Mouse (Mus musculus) cerebellum, adult 2 months (tissue): ENCODE results near the gene 4933407L21Rik. TPM values are rescaled to one million over a fixed set of nuclear protein-coding genes. Genes with fewer than 3 reads are reported as not detected.

Experiments used
- DNase-seq, 2 experiments: peaks; one replicate each; pipeline ENCODE4 v3.0.0; 2021
- H3K27ac ChIP-seq: fragments of 200-500 bp; 2 replicates; pipeline ENCODE4 v1.5.1; 2012; ENCODE audit warnings: low read length, control low read depth, inconsistent platforms; ENCODE audit not compliant: insufficient read depth
- H3K27me3 ChIP-seq: fragments of 200-500 bp; 2 replicates; pipeline ENCODE4 v1.6.1; 2012; ENCODE audit warnings: inconsistent platforms, mild to moderate bottlenecking, low read length, moderate library complexity; ENCODE audit not compliant: control insufficient read depth, insufficient read depth
- H3K4me1 ChIP-seq: fragments of 200-500 bp; 2 replicates; pipeline ENCODE4 v1.6.1; 2011; ENCODE audit warnings: low read length; ENCODE audit not compliant: control insufficient read depth, insufficient read depth
- H3K4me3 ChIP-seq: fragments of 200-500 bp; replicated peaks from 2 replicates; pipeline ENCODE3; 2011; ENCODE audit warnings: mild to moderate bottlenecking, low read depth, low read length, control low read depth; ENCODE audit not compliant: insufficient read depth
- CTCF ChIP-seq: fragments of 200-500 bp; IDR thresholded peaks from 2 replicates; pipeline ENCODE4 v1.5.1; 2011; ENCODE audit warnings: low read depth, mild to moderate bottlenecking, control low read depth, low read length, moderate library complexity, borderline replicate concordance; ENCODE audit not compliant: insufficient read depth
- POLR2A ChIP-seq: fragments of 200-500 bp; IDR thresholded peaks from 2 replicates; pipeline ENCODE4 v1.6.1; 2011; ENCODE audit warnings: low read length, control low read depth, borderline replicate concordance; ENCODE audit not compliant: insufficient read depth
- WGBS: fragments of 180-500 bp; shearing (Covaris S2); methylation state at CpG from one replicate; pipeline ENCODE4 v1.1.7; 2018; 5-methylcytosine and 5-hydroxymethylcytosine counted together
- polyA plus RNA-seq: library from polyadenylated mRNA; depleted of rRNA; stranded (reverse); fragments of >200 nt; gene quantifications from 2 replicates; pipeline ENCODE4 v1.2.3, GENCODE M21; 2012; rRNA removed

4933407L21Rik gene
- 4.3 and 5.3 TPM in 2 replicates for polyA plus RNA-seq

- no peaks in the 10 kb centered on the region for H3K27me3 ChIP-seq
- TF ChIP-seq CTCF = no peak
- TF ChIP-seq POLR2A = no peak
- 27% methylated on average over 4 of the region's 4 CpGs for WGBS
- H3K27ac ChIP-seq = peak within 1 kb of the TSS; percentile 68; the same call in 1 of the 2 replicates
- peak; percentile 11 to 52 for DNase-seq
- H3K4me3 ChIP-seq = no peak within 1 kb of the TSS
- H3K4me1 ChIP-seq = peaks cover 3% of the 10 kb centered on the region; the same call in 1 of the 2 replicates
Observed at GRCm38 (mm10) chr1:85928057-85928687, at the start of gene 4933407L21Rik. Gene 4933407L21Rik, plus strand, starts transcription at chr1:85928483.

DNA sequence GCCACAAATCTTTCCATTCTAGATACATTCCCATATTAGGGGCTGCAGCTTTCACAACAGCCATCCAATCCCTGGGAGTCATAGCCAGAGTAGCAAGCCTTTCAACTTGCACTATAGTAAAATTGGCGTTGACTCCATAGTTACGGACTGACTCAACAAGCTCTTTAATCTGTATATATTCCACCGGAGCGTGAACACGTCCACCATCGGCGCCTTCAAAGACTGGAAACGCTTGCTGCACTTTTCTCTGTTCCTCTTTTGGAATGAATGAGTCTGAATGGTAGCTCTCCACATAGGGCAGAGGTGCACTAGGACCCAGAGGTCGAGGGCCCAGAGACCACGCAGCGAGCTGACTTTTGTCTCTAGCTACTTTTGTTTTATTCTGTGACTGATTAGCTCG is 46.3 kb upstream of the 4933407L21Rik start:
- no peak overlapping the region for H3K4me3 ChIP-seq
- no peak for DNase-seq
- no peaks in the 10 kb centered on the region for H3K4me1 ChIP-seq
- no peaks in the 10 kb centered on the region for H3K27me3 ChIP-seq
- 90% methylated on average over 12 of the region's 12 CpGs for WGBS
- H3K27ac ChIP-seq = no peak overlapping the region
- TF ChIP-seq CTCF (no peak), POLR2A (no peak)

- H3K27me3 ChIP-seq = no peaks in the 10 kb centered on the region
- TF ChIP-seq CTCF (no peak), POLR2A (no peak)
- WGBS = 93% methylated on average over 7 of the region's 7 CpGs
Observed at GRCm38 (mm10) chr1:85887221-85887620, 41.1 kb upstream of the 4933407L21Rik start.

DNA sequence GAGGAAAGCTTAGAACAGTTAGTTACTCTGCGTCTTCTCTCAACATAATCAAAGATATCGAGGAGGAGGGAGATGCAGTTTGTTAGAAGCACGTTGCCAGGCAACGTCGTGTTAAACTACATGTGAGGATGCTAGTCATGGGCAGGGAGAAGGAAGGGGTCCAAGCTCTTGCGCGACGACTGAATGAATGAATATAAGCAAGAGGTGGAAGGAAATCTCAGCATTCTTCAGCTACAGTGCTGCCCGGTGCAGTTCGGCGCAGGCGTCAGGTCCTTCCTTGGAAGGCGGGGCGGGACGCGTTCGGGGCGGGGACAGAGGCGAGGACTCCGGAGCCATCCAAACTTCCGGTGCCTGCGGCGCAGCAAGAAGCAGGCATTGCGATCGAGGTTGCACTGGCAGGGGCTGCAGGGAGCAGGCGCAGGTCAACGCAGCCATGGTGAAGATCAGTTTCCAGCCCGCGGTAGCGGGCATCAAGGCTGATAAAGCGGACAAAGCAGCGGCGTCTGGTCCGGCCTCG is 34.0 kb upstream of the 4933407L21Rik start, which contains the start of gene Itm2c:
Gene Itm2c (plus strand): TSS at position 51 of the 517 bp plus-strand sequence.
- H3K27ac ChIP-seq = peak within 1 kb of the TSS; percentile 67
- peak within 1 kb of the TSS; percentile 89 for H3K4me3 ChIP-seq
- H3K27me3 ChIP-seq = no peaks in the 10 kb centered on the region
- peak; percentile 90 to 92 for DNase-seq
- H3K4me1 ChIP-seq = peaks cover 26% of the 10 kb centered on the region
- TF ChIP-seq POLR2A = peak; percentile 85
- no peak for TF ChIP-seq CTCF
- WGBS = under 1% methylated on average over 35 of the region's 35 CpGs

More at GRCm38 (mm10) chr1:85887221-85887620, 41.1 kb upstream of the 4933407L21Rik start:
- no peak overlapping the region for H3K27ac ChIP-seq
- H3K4me3 ChIP-seq = no peak overlapping the region
- no peak for DNase-seq
- no peaks in the 10 kb centered on the region for H3K4me1 ChIP-seq

DNA sequence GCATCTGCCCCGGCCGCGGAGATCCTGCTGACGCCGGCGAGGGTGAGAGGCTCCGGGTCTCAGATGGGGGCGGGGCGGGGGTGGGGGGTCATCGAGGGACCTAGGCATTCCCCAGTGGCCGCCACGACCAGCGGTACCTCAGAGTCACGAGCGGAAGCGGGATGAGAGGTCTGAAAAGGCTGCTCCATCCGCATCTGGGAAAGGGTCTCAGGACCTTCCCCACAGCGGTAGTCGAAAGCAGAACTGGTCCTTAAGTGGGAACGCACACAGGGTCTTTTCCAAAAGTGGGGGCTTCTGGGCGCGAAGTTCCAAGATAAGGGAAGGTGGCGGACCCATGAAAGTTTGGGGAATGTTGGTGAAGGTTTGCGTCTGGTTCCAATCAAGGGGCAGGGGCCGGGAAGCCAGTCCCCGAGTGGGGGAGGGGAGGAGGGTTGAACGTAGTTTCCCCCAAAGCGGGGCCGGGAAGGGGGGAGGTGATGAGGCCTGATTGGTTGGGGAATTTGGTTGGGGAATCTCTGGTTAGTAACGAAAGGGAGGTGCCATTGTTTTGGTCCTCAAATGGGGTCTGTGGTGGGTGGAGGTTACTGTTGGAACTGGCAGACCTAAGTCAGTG is 33.4 kb upstream of the 4933407L21Rik start:
- Histone ChIP-seq H3K4me3 (peak overlapping the region; percentile 89), H3K27me3 (no peaks in the 10 kb centered on the region), H3K27ac (peak overlapping the region; percentile 70), H3K4me1 (peaks cover 31% of the 10 kb centered on the region)
- no peak for TF ChIP-seq POLR2A
- no peak for TF ChIP-seq CTCF
- WGBS = under 1% methylated on average over 30 of the region's 30 CpGs
- peak in 1 of 2 experiments; percentile 49 for DNase-seq

GRCm38 (mm10) chr1:85895391-85895837 is 32.9 kb upstream of the 4933407L21Rik start:
- 0% methylated on average over 15 of the region's 15 CpGs for WGBS

DNA sequence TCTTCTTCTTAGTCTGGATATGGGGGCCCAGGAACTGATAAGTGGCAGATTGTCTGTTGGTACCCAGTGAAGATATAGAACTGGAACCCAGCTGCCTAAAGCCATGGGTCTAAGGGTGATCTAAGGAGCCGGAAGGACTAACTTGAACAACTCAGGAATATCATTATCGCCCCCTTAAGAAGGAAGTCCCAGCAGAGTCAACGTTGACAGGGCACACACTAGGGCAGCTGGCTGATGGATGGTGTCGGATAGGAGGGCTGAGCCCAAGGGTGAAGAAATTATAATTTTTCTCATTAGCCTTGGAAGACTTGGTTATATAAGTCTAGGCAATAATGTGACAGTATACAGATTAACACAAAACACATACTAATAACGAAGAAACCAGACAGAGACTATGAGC is 32.2 kb upstream of the 4933407L21Rik start:
- WGBS = 73% methylated on average over 5 of the region's 5 CpGs
- Histone ChIP-seq H3K4me3 (peak overlapping the region; percentile 2), H3K27me3 (no peaks in the 10 kb centered on the region), H3K27ac (no peak overlapping the region), H3K4me1 (peaks cover 42% of the 10 kb centered on the region)
- TF ChIP-seq POLR2A = no peak
- TF ChIP-seq CTCF = no peak
- DNase-seq = peak in 1 of 2 experiments; percentile 19

More at GRCm38 (mm10) chr1:85895391-85895837, 32.9 kb upstream of the 4933407L21Rik start:
- peak overlapping the region; percentile 89 for H3K4me3 ChIP-seq
- peak overlapping the region; percentile 70 for H3K27ac ChIP-seq
- peaks cover 36% of the 10 kb centered on the region for H3K4me1 ChIP-seq
- peak; percentile 7; the same call in 1 of the 2 replicates for TF ChIP-seq POLR2A
- peak; percentile 51; the same call in 1 of the 2 replicates for TF ChIP-seq CTCF
- H3K27me3 ChIP-seq = no peaks in the 10 kb centered on the region
- DNase-seq = peak; percentile 66 to 71

- Histone ChIP-seq H3K4me1 (peaks cover 48% of the 10 kb centered on the region), H3K4me3 (peak overlapping the region; percentile 18), H3K27ac (peak overlapping the region; percentile 38), H3K27me3 (no peaks in the 10 kb centered on the region)
- WGBS = 34% methylated on average over 12 of the region's 12 CpGs
- DNase-seq = peak in 1 of 2 experiments; percentile 22
- no peak for TF ChIP-seq CTCF
- no peak for TF ChIP-seq POLR2A
Observed at GRCm38 (mm10) chr1:85896781-85897700, 31.2 kb upstream of the 4933407L21Rik start.
